ENCODE assay signal across 8 mouse cellular contexts in genomic region chr12:111813111-111813765, GRCm38 (mm10). TPM values are rescaled to one million over a fixed set of nuclear protein-coding genes. Genes with fewer than 3 reads are reported as not detected.
DNase-seq lines count a peak whose midpoint lies in the region; ATAC-seq and TF ChIP-seq lines count a peak whose summit lies in the region.

No protein-coding gene starts in this region.

- H3K9me3 ChIP-seq in E14TG2a.4 (ENCODE audit: low read length): no peaks in the 10 kb centered on the region
- no peaks in the 10 kb centered on the region for H3K9me3 ChIP-seq in hindbrain, embryonic 15.5 days

- H3K27me3 ChIP-seq in E14TG2a.4 (ENCODE audit: insufficient read depth, low read length): no peaks in the 10 kb centered on the region; the same call in 1 of the 2 replicates
- H3K27me3 ChIP-seq in hindbrain, embryonic 15.5 days: no peaks in the 10 kb centered on the region

- no peak for ATAC-seq in hindbrain, embryonic 15.5 days (ENCODE audit: low FRiP score, low read depth)
- peak; percentile 7 for ATAC-seq in megakaryocyte, adult 5-6 weeks (ENCODE audit: poor library complexity, severe bottlenecking)

- peak overlapping the region; percentile 76 for H3K4me2 ChIP-seq in hindbrain, embryonic 15.5 days

- DNase-seq in gastrocnemius, postnatal 10 days: peak; percentile 49
- DNase-seq in gastrocnemius, adult 18-20 months (ENCODE audit: low spot score): no peak
- DNase-seq in B cell, adult 2 months: no peak
- DNase-seq in frontal cortex, postnatal 14 days (ENCODE audit: low spot score in 2 of 2): no peak

- peak overlapping the region; percentile 25 for H3K9ac ChIP-seq in hindbrain, embryonic 15.5 days

- WGBS in hindbrain, embryonic 15.5 days: 6% methylated on average over 27 of the region's 27 CpGs

- H3K4me3 ChIP-seq in E14TG2a.4 (replicated peaks; ENCODE audit: low read length): peak overlapping the region; percentile 98
- H3K4me3 ChIP-seq in cortical plate, adult 2 months (ENCODE audit: insufficient read depth, low read length): peak overlapping the region; percentile 36
- peak overlapping the region; percentile 92 for H3K4me3 ChIP-seq in hindbrain, embryonic 15.5 days

- no peak for TF ChIP-seq CTCF in E14TG2a.4 (conservative IDR thresholded peaks at IDR 0.05; ENCODE audit: low read length)
- no peak for TF ChIP-seq CTCF in cortical plate, adult 2 months (IDR thresholded peaks at IDR 0.05; ENCODE audit: extremely low read depth, insufficient read depth, low read length)

- peaks cover 74% of the 10 kb centered on the region for H3K4me1 ChIP-seq in E14TG2a.4 (replicated peaks; ENCODE audit: low read depth, low read length)
- peaks cover 14% of the 10 kb centered on the region for H3K4me1 ChIP-seq in cortical plate, adult 2 months (ENCODE audit: control insufficient read depth, insufficient read depth, low read length)
- H3K4me1 ChIP-seq in hindbrain, embryonic 15.5 days (replicated peaks): peaks cover 53% of the 10 kb centered on the region

- H3K36me3 ChIP-seq in E14TG2a.4 (ENCODE audit: insufficient read depth, low read length): peaks cover 41% of the 10 kb centered on the region
- 0 out of 2 replicates have a peak, but pooled peaks cover 2% of the 10 kb centered on the region for H3K36me3 ChIP-seq in hindbrain, embryonic 15.5 days

- no peak overlapping the region for H3K27ac ChIP-seq in cortical plate, adult 2 months (ENCODE audit: insufficient read depth, low read length)
- 0 out of 2 replicates have a peak overlapping the region, but pooled peaks have one; percentile 9 for H3K27ac ChIP-seq in hindbrain, embryonic 15.5 days (replicated peaks)

- TF ChIP-seq POLR2A in cortical plate, adult 2 months (IDR thresholded peaks at IDR 0.05; ENCODE audit: extremely low read depth, insufficient read depth, low read length): no peak

RNA-seq across cellular contexts. Expression of gene Xrcc3, which starts 0.4 kb away (rescaled TPM):
- 1 to 10 TPM; 1.6 to 2.0 TPM for total RNA-seq in gastrocnemius, postnatal 10 days (2021)
- under 1 TPM; 0.31 to 0.32 TPM for total RNA-seq in gastrocnemius, adult 18-20 months (2021)
- 10.5 and 13.8 TPM in 2 replicates for polyA plus RNA-seq in cortical plate, adult 2 months (2012; rRNA removed)
- 3.7 TPM in 2 replicates for polyA plus RNA-seq in hindbrain, embryonic 15.5 days (2015; fragmentation: Nextera tagmentation; extraction: Ambion mirVana)
- total RNA-seq in megakaryocyte, adult 5-6 weeks (2015): 3.7 and 4.6 TPM in 2 replicates
- total RNA-seq in megakaryocyte, adult 5-6 weeks (2017): 3.2 and 3.3 TPM in 2 replicates

RNA-seq across cellular contexts. Expression of gene Zfyve21, which starts 0.7 kb away (rescaled TPM):
- total RNA-seq in gastrocnemius, postnatal 10 days (2021): 10 to 100 TPM; 19.6 to 21.9 TPM
- total RNA-seq in gastrocnemius, adult 18-20 months (2021): 10 to 100 TPM; 13.6 to 15.8 TPM
- 39.5 and 39.8 TPM in 2 replicates for polyA plus RNA-seq in cortical plate, adult 2 months (2012; rRNA removed)
- 43.8 and 46.4 TPM in 2 replicates for polyA plus RNA-seq in hindbrain, embryonic 15.5 days (2015; fragmentation: Nextera tagmentation; extraction: Ambion mirVana)
- 10.5 and 14.8 TPM in 2 replicates for total RNA-seq in megakaryocyte, adult 5-6 weeks (2015)
- total RNA-seq in megakaryocyte, adult 5-6 weeks (2017): 7.4 and 11.0 TPM in 2 replicates

RNA-seq across cellular contexts. Expression of gene Klc1, which starts 54.6 kb away (rescaled TPM):
- total RNA-seq in gastrocnemius, postnatal 10 days (2021): 10 to 100 TPM; 81.0 to 96.2 TPM
- 10 to 100 TPM; 59.1 to 60.1 TPM for total RNA-seq in gastrocnemius, adult 18-20 months (2021)
- polyA plus RNA-seq in cortical plate, adult 2 months (2012; rRNA removed): 790 and 835 TPM in 2 replicates
- polyA plus RNA-seq in hindbrain, embryonic 15.5 days (2015; fragmentation: Nextera tagmentation; extraction: Ambion mirVana): 578 and 629 TPM in 2 replicates
- total RNA-seq in megakaryocyte, adult 5-6 weeks (2015): 36.3 and 36.7 TPM in 2 replicates
- 72.7 and 83.1 TPM in 2 replicates for total RNA-seq in megakaryocyte, adult 5-6 weeks (2017)

Comparison
In these comparisons a context has a peak if more than half of its experiments do, and no peak if none do; other contexts are left out.
1. H3K4me3 ChIP-seq: peak in every context shown above with its lines; median percentile 98 in E14TG2a.4; 92 in hindbrain, embryonic 15.5 days; 36 in cortical plate, adult 2 months.